Mouse (Mus musculus) ES-Bruce4 (cell line): Measurements from ENCODE around the gene Hook2. TPM values are rescaled to one million over a fixed set of nuclear protein-coding genes. Genes with fewer than 3 reads are reported as not detected.

Experiments used
- H3K27ac ChIP-seq: 2 replicates; pipeline ENCODE4 v1.5.1; 2012; ENCODE audit warnings: low read length, inconsistent platforms; ENCODE audit not compliant: insufficient read depth
- H3K27me3 ChIP-seq: 2 replicates; pipeline ENCODE4 v1.6.1; 2012; ENCODE audit warnings: mild to moderate bottlenecking, low read length, inconsistent platforms; ENCODE audit not compliant: control insufficient read depth, poor library complexity, insufficient read depth, severe bottlenecking
- H3K36me3 ChIP-seq: 2 replicates; pipeline ENCODE4 v1.6.1; 2012; ENCODE audit warnings: inconsistent platforms, mild to moderate bottlenecking, low read length, moderate library complexity; ENCODE audit not compliant: control insufficient read depth, poor library complexity, insufficient read depth, severe bottlenecking
- H3K4me1 ChIP-seq: one replicate; pipeline ENCODE4 v1.8.1; 2011; ENCODE audit warnings: low read length; ENCODE audit not compliant: control insufficient read depth, insufficient read depth
- H3K4me3 ChIP-seq: 2 replicates; pipeline ENCODE4 v1.5.1; 2011; ENCODE audit warnings: low read depth, mild to moderate bottlenecking, low read length
- H3K9ac ChIP-seq: 2 replicates; pipeline ENCODE4 v1.6.1; 2012; ENCODE audit warnings: low read depth, mild to moderate bottlenecking, inconsistent platforms; ENCODE audit not compliant: poor library complexity, severe bottlenecking
- H3K9me3 ChIP-seq: replicated peaks from 2 replicates; pipeline ENCODE4 v1.6.1; 2012; ENCODE audit warnings: mild to moderate bottlenecking, low read length, inconsistent platforms; ENCODE audit not compliant: control insufficient read depth, poor library complexity, insufficient read depth, severe bottlenecking
- CTCF ChIP-seq: IDR thresholded peaks from one replicate; pipeline ENCODE4 v1.8.1; 2011; ENCODE audit warnings: low read depth, low read length
- EP300 ChIP-seq: IDR thresholded peaks from 2 replicates; pipeline ENCODE4 v1.6.1; 2011; ENCODE audit warnings: low read depth, low read length; ENCODE audit not compliant: insufficient read depth
- POLR2A ChIP-seq: IDR thresholded peaks from one replicate; pipeline ENCODE4 v1.8.1; 2011; ENCODE audit warnings: low read length; ENCODE audit not compliant: insufficient read depth
- polyA plus RNA-seq: library from polyadenylated mRNA; stranded (reverse); fragments of >200 nt; gene quantifications from 2 replicates; pipeline ENCODE4 v1.2.4, GENCODE M21; 2011; ENCODE audit warnings: low read depth; ENCODE audit not compliant: missing spikeins, insufficient read depth, insufficient read length

Hook2 gene
- polyA plus RNA-seq, 1 experiment = 41.5 TPM

DNA sequence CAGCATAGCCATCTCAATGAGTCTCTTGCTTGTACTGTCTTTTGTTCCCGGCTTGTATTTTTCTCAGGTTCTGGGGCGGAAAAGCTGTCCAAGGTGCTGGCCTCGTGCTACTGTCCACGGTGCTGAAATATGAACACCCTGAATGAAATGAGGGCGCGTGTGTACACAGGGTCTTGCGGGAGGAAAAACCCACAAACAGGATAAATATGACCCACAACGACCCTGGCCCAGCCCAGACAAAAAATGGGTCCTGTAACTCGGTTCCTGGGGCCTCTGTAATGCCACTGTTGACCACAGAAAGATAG lies 43.2 kb upstream of the Hook2 start:
- Histone ChIP-seq H3K27me3 (peaks cover 14% of the 10 kb centered on the region; the same call in 1 of the 2 replicates), H3K9ac (no peak overlapping the region), H3K4me3 (no peak overlapping the region), H3K27ac (no peak overlapping the region), H3K9me3 (no peaks in the 10 kb centered on the region), H3K4me1 (no peaks in the 10 kb centered on the region), H3K36me3 (no peaks in the 10 kb centered on the region)
- TF ChIP-seq CTCF = no peak
- no peak for TF ChIP-seq POLR2A
- no peak for TF ChIP-seq EP300

GRCm38 (mm10) chr8:84949753-84950152 lies 40.6 kb upstream of the Hook2 start:
- no peak overlapping the region for H3K9ac ChIP-seq
- peaks cover 14% of the 10 kb centered on the region; the same call in 1 of the 2 replicates for H3K27me3 ChIP-seq
- H3K36me3 ChIP-seq = no peaks in the 10 kb centered on the region
- H3K4me3 ChIP-seq = no peak overlapping the region
- no peak overlapping the region for H3K27ac ChIP-seq
- H3K9me3 ChIP-seq = no peaks in the 10 kb centered on the region
- H3K4me1 ChIP-seq = no peaks in the 10 kb centered on the region
- no peak for TF ChIP-seq POLR2A
- no peak for TF ChIP-seq EP300
- TF ChIP-seq CTCF = no peak

DNA sequence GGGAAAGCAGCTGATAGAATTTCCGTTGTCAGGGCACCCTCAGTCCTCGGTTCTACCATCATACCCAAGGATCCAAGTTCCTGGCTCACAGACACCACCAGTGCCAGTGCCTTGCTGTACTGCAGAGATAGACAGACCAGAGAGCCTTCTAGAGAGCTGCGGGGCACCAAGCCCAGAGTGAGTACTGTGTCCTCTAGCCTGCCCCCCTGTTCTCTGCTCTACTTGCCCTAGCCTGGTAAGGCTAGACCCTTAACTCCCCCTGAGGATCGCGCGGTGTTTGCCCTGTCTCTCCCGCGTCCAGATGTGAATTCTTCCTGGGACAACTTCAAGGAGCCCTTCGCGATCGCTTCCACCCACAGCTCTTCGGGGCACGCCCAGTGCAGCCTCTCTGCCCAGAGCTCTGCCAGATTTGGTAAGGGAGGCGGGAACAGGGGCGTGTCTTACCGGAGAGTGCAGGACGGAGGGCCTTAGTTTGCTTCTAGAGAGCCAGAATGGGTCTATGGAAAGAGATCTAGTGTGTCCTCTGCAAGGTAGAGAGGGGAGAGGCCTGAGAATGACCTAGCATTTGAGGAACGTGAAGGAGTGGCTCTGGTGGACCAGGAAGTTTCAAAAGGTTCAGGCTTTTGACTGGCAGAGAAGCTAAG lies 37.7 kb upstream of the Hook2 start:
- Histone ChIP-seq H3K9ac (peak overlapping the region; percentile 32), H3K27ac (0 out of 2 replicates have a peak overlapping the region, but pooled peaks have one; percentile 9), H3K27me3 (no peaks in the 10 kb centered on the region), H3K4me1 (no peaks in the 10 kb centered on the region), H3K4me3 (peak overlapping the region; percentile 48), H3K36me3 (peaks cover 6% of the 10 kb centered on the region), H3K9me3 (no peaks in the 10 kb centered on the region)
- TF ChIP-seq POLR2A (no peak), CTCF (no peak), EP300 (no peak)

DNA sequence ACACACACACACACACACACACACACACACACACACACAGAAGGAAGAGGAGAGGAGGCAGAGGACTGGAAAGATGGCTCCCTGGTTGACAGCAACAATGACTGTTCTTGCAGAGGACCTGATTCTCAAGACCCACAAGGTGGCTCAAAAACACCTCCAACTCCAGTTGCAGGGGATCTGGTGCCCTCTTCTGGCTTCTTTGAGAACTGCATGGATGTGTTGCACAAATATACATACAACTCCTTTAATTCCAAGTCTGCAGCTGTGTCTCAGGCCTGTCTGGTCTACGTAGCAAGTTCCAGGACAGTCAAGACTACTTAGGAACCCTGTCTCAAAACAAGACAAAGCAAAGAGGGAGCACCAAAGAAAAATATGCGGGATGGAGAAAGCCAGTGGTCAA lies 33.6 kb upstream of the Hook2 start:
- H3K27ac ChIP-seq = no peak overlapping the region
- no peaks in the 10 kb centered on the region for H3K4me1 ChIP-seq
- H3K9me3 ChIP-seq = no peaks in the 10 kb centered on the region
- peaks cover 34% of the 10 kb centered on the region for H3K36me3 ChIP-seq
- no peak for TF ChIP-seq EP300
- TF ChIP-seq CTCF = peak; percentile 77
- no peak overlapping the region for H3K9ac ChIP-seq
- H3K27me3 ChIP-seq = no peaks in the 10 kb centered on the region
- H3K4me3 ChIP-seq = no peak overlapping the region

GRCm38 (mm10) chr8:84959811-84960210 lies 30.6 kb upstream of the Hook2 start:
- H3K9me3 ChIP-seq = no peaks in the 10 kb centered on the region
- no peaks in the 10 kb centered on the region for H3K4me1 ChIP-seq
- no peak overlapping the region for H3K9ac ChIP-seq
- TF ChIP-seq POLR2A (no peak), EP300 (no peak), CTCF (no peak)
- no peaks in the 10 kb centered on the region for H3K27me3 ChIP-seq
- H3K27ac ChIP-seq = no peak overlapping the region
- no peak overlapping the region for H3K4me3 ChIP-seq
- peaks cover 45% of the 10 kb centered on the region for H3K36me3 ChIP-seq

GRCm38 (mm10) chr8:84963952-84964351 lies 26.5 kb upstream of the Hook2 start:
- no peak for TF ChIP-seq CTCF
- no peak for TF ChIP-seq POLR2A
- no peak for TF ChIP-seq EP300
- Histone ChIP-seq H3K9ac (no peak overlapping the region), H3K9me3 (no peaks in the 10 kb centered on the region), H3K4me1 (peaks cover 4% of the 10 kb centered on the region), H3K27ac (no peak overlapping the region), H3K27me3 (no peaks in the 10 kb centered on the region), H3K4me3 (no peak overlapping the region), H3K36me3 (peaks cover 32% of the 10 kb centered on the region)
